Mouse (Mus musculus) neural tube, embryonic 13.5 days (tissue): ENCODE data around the gene Rdh9. TPM values are rescaled to one million over a fixed set of nuclear protein-coding genes. Genes with fewer than 3 reads are reported as not detected.
"Not testable (repeated sequence)": the region's sequence is repeated elsewhere in the genome, so short reads cannot be mapped to it uniquely, and the experiment has no call there.

Source experiments
- ATAC-seq: fragments of 200-750 bp; cut with Nextera tagmentation; 2 replicates; pipeline ENCODE4 v1.8.0; 2017; ENCODE audit warnings: low read depth, mild to moderate bottlenecking, moderate TSS enrichment, moderate library complexity
- H3K27ac ChIP-seq: fragments of 300-500 bp; sonication (generic); replicated peaks from 2 replicates; pipeline ENCODE4 v1.5.1; 2015; ENCODE audit warnings: moderate library complexity, mild to moderate bottlenecking, inconsistent platforms
- H3K27me3 ChIP-seq: fragments of 300-500 bp; sonication (generic); 2 replicates; pipeline ENCODE4 v1.6.1; 2015; ENCODE audit warnings: mild to moderate bottlenecking, inconsistent platforms
- H3K36me3 ChIP-seq: fragments of 300-500 bp; sonication (generic); 2 replicates; pipeline ENCODE4 v1.6.1; 2015; ENCODE audit warnings: mild to moderate bottlenecking, inconsistent platforms
- H3K4me1 ChIP-seq: fragments of 300-500 bp; sonication (generic); replicated peaks from 2 replicates; pipeline ENCODE4 v1.6.1; 2015; ENCODE audit warnings: inconsistent platforms
- H3K4me2 ChIP-seq: fragments of 300-500 bp; sonication (generic); 2 replicates; pipeline ENCODE4 v1.6.1; 2015; ENCODE audit warnings: inconsistent platforms, mild to moderate bottlenecking, moderate library complexity
- H3K4me3 ChIP-seq: fragments of 300-500 bp; sonication (generic); 2 replicates; pipeline ENCODE4 v1.5.1; 2015; ENCODE audit warnings: mild to moderate bottlenecking, inconsistent platforms
- H3K9ac ChIP-seq: fragments of 300-500 bp; sonication (generic); 2 replicates; pipeline ENCODE4 v1.6.1; 2015; ENCODE audit warnings: moderate library complexity, mild to moderate bottlenecking, inconsistent platforms
- H3K9me3 ChIP-seq: fragments of 300-500 bp; sonication (generic); 2 replicates; pipeline ENCODE4 v1.6.1; 2016; ENCODE audit warnings: inconsistent platforms
- WGBS: fragments of 180-500 bp; shearing (Covaris S2); methylation state at CpG from one replicate; pipeline ENCODE4 v1.1.7; 2015; 5-methylcytosine and 5-hydroxymethylcytosine counted together
- polyA plus RNA-seq: library from polyadenylated mRNA; unstranded; fragments of >200 nt; fragmentation: Nextera tagmentation; extraction: Ambion mirVana; gene quantifications from 2 replicates; pipeline ENCODE4 v1.2.1, GENCODE M21; 2015

Rdh9 gene
- polyA plus RNA-seq, 1 experiment from 2014 or later = 0.20 TPM

- no peak for ATAC-seq
- no peaks in the 10 kb centered on the region for H3K4me1 ChIP-seq
- H3K36me3 ChIP-seq = no peaks in the 10 kb centered on the region
- H3K27ac ChIP-seq = no peak overlapping the region
- no peaks in the 10 kb centered on the region for H3K9me3 ChIP-seq
- no peak overlapping the region for H3K9ac ChIP-seq
- no peak overlapping the region for H3K4me2 ChIP-seq
- no peaks in the 10 kb centered on the region for H3K27me3 ChIP-seq
- 71% methylated on average over 12 of the region's 12 CpGs for WGBS
- H3K4me3 ChIP-seq = no peak overlapping the region
Observed at GRCm38 (mm10) chr10:127763914-127764680, 12.1 kb upstream of the Rdh9 start.

GRCm38 (mm10) chr10:127766564-127766963 is 9.6 kb upstream of the Rdh9 start:
- H3K4me1 ChIP-seq = no peaks in the 10 kb centered on the region
- H3K9me3 ChIP-seq = no peaks in the 10 kb centered on the region
- ATAC-seq = no peak
- H3K36me3 ChIP-seq = no peaks in the 10 kb centered on the region
- H3K9ac ChIP-seq = no peak overlapping the region
- no peak overlapping the region for H3K4me3 ChIP-seq
- H3K27me3 ChIP-seq = no peaks in the 10 kb centered on the region
- no peak overlapping the region for H3K27ac ChIP-seq
- no peak overlapping the region for H3K4me2 ChIP-seq
- 96% methylated on average over 1 of the region's 1 CpGs for WGBS

GRCm38 (mm10) chr10:127782321-127782720 is 6.1 kb downstream of the Rdh9 start:
- not testable (repeated sequence) for ATAC-seq, H3K4me1 ChIP-seq, H3K36me3 ChIP-seq, H3K27ac ChIP-seq, H3K9ac ChIP-seq, H3K4me3 ChIP-seq, H3K27me3 ChIP-seq, H3K9me3 ChIP-seq, H3K4me2 ChIP-seq
- WGBS = 92% methylated on average over 17 of the region's 17 CpGs

- WGBS = 83% methylated on average over 1 of the region's 1 CpGs
- ATAC-seq, H3K27ac ChIP-seq, H3K4me1 ChIP-seq, H3K9me3 ChIP-seq, H3K36me3 ChIP-seq, H3K9ac ChIP-seq, H3K4me3 ChIP-seq, H3K27me3 ChIP-seq, H3K4me2 ChIP-seq: not testable (repeated sequence)
Observed at GRCm38 (mm10) chr10:127785411-127785810, 9.2 kb downstream of the Rdh9 start.

- Histone ChIP-seq H3K9me3 (0 out of 2 replicates have a peak, but pooled peaks cover 3% of the 10 kb centered on the region), H3K4me1 (no peaks in the 10 kb centered on the region), H3K4me2 (no peak overlapping the region), H3K36me3 (no peaks in the 10 kb centered on the region), H3K27ac (no peak overlapping the region), H3K27me3 (no peaks in the 10 kb centered on the region), H3K9ac (no peak overlapping the region), H3K4me3 (no peak overlapping the region)
- no peak for ATAC-seq
- 84% methylated on average over 1 of the region's 1 CpGs for WGBS
Observed at GRCm38 (mm10) chr10:127799295-127799694, 23.1 kb downstream of the Rdh9 start.

GRCm38 (mm10) chr10:127800891-127801290 is 24.7 kb downstream of the Rdh9 start, which contains the start of gene Rdh16:
Gene Rdh16, plus strand, starts transcription at chr10:127801152.
- no peak within 1 kb of the TSS for H3K4me3 ChIP-seq
- 0 out of 2 replicates have a peak, but pooled peaks cover 3% of the 10 kb centered on the region for H3K9me3 ChIP-seq
- H3K4me2 ChIP-seq = no peak within 1 kb of the TSS
- H3K36me3 ChIP-seq = no peaks in the 10 kb centered on the region
- no peaks in the 10 kb centered on the region for H3K4me1 ChIP-seq
- ATAC-seq = no peak
- 89% methylated on average over 6 of the region's 6 CpGs for WGBS
- H3K27ac ChIP-seq = no peak within 1 kb of the TSS
- H3K9ac ChIP-seq = no peak within 1 kb of the TSS
- no peaks in the 10 kb centered on the region for H3K27me3 ChIP-seq

- ATAC-seq = no peak
- Histone ChIP-seq H3K4me1 (no peaks in the 10 kb centered on the region), H3K9me3 (0 out of 2 replicates have a peak, but pooled peaks cover 1% of the 10 kb centered on the region), H3K4me3 (no peak overlapping the region), H3K27me3 (no peaks in the 10 kb centered on the region), H3K36me3 (no peaks in the 10 kb centered on the region), H3K9ac (no peak overlapping the region), H3K4me2 (no peak overlapping the region), H3K27ac (no peak overlapping the region)
- 89% methylated on average over 2 of the region's 2 CpGs for WGBS
Observed at GRCm38 (mm10) chr10:127801612-127802011, 25.4 kb downstream of the Rdh9 start.

- Histone ChIP-seq H3K4me1 (no peaks in the 10 kb centered on the region), H3K36me3 (no peaks in the 10 kb centered on the region), H3K27ac (no peak overlapping the region), H3K9me3 (no peaks in the 10 kb centered on the region), H3K27me3 (no peaks in the 10 kb centered on the region), H3K4me3 (no peak overlapping the region), H3K9ac (no peak overlapping the region), H3K4me2 (no peak overlapping the region)
- ATAC-seq = no peak
- WGBS = 85% methylated on average over 5 of the region's 5 CpGs
Observed at GRCm38 (mm10) chr10:127802236-127802635, 26.1 kb downstream of the Rdh9 start.

- Histone ChIP-seq H3K36me3 (no peaks in the 10 kb centered on the region), H3K9me3 (no peaks in the 10 kb centered on the region), H3K27me3 (no peaks in the 10 kb centered on the region), H3K4me1 (no peaks in the 10 kb centered on the region), H3K27ac (no peak overlapping the region), H3K9ac (no peak overlapping the region), H3K4me3 (no peak overlapping the region), H3K4me2 (no peak overlapping the region)
- no peak for ATAC-seq
- WGBS = 71% methylated on average over 7 of the region's 7 CpGs
Observed at GRCm38 (mm10) chr10:127804416-127804815, 28.2 kb downstream of the Rdh9 start.

GRCm38 (mm10) chr10:127815888-127816287 is 39.7 kb downstream of the Rdh9 start:
- Histone ChIP-seq H3K4me3 (no peak overlapping the region), H3K9me3 (peaks cover 2% of the 10 kb centered on the region; the same call in 1 of the 2 replicates), H3K27ac (no peak overlapping the region), H3K27me3 (no peaks in the 10 kb centered on the region), H3K9ac (no peak overlapping the region), H3K36me3 (no peaks in the 10 kb centered on the region), H3K4me2 (no peak overlapping the region), H3K4me1 (no peaks in the 10 kb centered on the region)
- no peak for ATAC-seq

- not testable (repeated sequence) for H3K9me3 ChIP-seq, H3K27me3 ChIP-seq, H3K4me3 ChIP-seq, H3K36me3 ChIP-seq, H3K4me1 ChIP-seq, ATAC-seq, H3K4me2 ChIP-seq, H3K9ac ChIP-seq, H3K27ac ChIP-seq
- 79% methylated on average over 4 of the region's 4 CpGs for WGBS
Observed at GRCm38 (mm10) chr10:127817268-127817910, 41.2 kb downstream of the Rdh9 start.

- not testable (repeated sequence) for ATAC-seq, H3K27me3 ChIP-seq, H3K9me3 ChIP-seq, H3K36me3 ChIP-seq, H3K4me3 ChIP-seq, H3K27ac ChIP-seq, H3K4me2 ChIP-seq, H3K9ac ChIP-seq, H3K4me1 ChIP-seq
- WGBS = 90% methylated on average over 2 of the region's 2 CpGs
Observed at GRCm38 (mm10) chr10:127821806-127822205, 45.6 kb downstream of the Rdh9 start.
